Mouse (Mus musculus): Measurements from ENCODE around the gene Shisa4. TPM values are rescaled to one million over a fixed set of nuclear protein-coding genes. Genes with fewer than 3 reads are reported as not detected.
"Not testable (repeated sequence)": the region's sequence is repeated elsewhere in the genome, so short reads cannot be mapped to it uniquely, and the experiment has no call there.

Gene Shisa4
- total RNA-seq, 1 experiment = 15.7 TPM

- H3K36me3 ChIP-seq (ENCODE audit: control insufficient read depth, insufficient read depth, low read length, poor library complexity, severe bottlenecking) = peaks cover 42% of the 10 kb centered on the region
- TF ChIP-seq MAFK (IDR thresholded peaks at IDR 0.05; ENCODE audit: insufficient read depth, low read depth, low read length) = no peak
- no peak for TF ChIP-seq ZC3H11A (IDR thresholded peaks at IDR 0.05; ENCODE audit: borderline replicate concordance, low read depth, low read length)
- no peak for TF ChIP-seq CHD2 (IDR thresholded peaks at IDR 0.05; ENCODE audit: low read depth, low read length)
- TF ChIP-seq ZNF384 (IDR thresholded peaks at IDR 0.05; ENCODE audit: low read depth, low read length) = no peak
- no peak for TF ChIP-seq HCFC1 (IDR thresholded peaks at IDR 0.05; ENCODE audit: borderline replicate concordance, insufficient read depth, low read length)
- in situ Hi-C loops (cut with MboI; ENCODE audit: low sequenced_read_pairs in 2 of 2, unreplicated experiment in 2 of 2) = no loop called here
- no peak overlapping the region for H3K4me3 ChIP-seq (ENCODE audit: insufficient read depth in 1 of 2, low read depth in 1 of 2, low read length in 2 of 2, poor library complexity in 1 of 2, severe bottlenecking in 1 of 2)
- no peak overlapping the region for H3K27ac ChIP-seq (ENCODE audit: insufficient read depth, low read depth, low read length, poor library complexity, severe bottlenecking)
- no peak overlapping the region for H3K9ac ChIP-seq (ENCODE audit: insufficient read depth, low read depth, low read length, poor library complexity, severe bottlenecking)
- DNase-seq (ENCODE audit: low read depth, low spot score) = no peak
- H3K4me1 ChIP-seq (ENCODE audit: control insufficient read depth in 2 of 2, insufficient read depth in 2 of 2, low read length in 2 of 2, poor library complexity in 1 of 2) = no peaks in the 10 kb centered on the region
- H3K9me3 ChIP-seq (ENCODE audit: control insufficient read depth, insufficient read depth, low read depth, low read length) = no peaks in the 10 kb centered on the region
Observed at GRCm38 (mm10) chr1:135385161-135385560, 10.1 kb upstream of the Shisa4 start.

- TF ChIP-seq HCFC1 (IDR thresholded peaks at IDR 0.05; ENCODE audit: borderline replicate concordance, insufficient read depth, low read length) = no peak
- TF ChIP-seq CHD2 (IDR thresholded peaks at IDR 0.05; ENCODE audit: low read depth, low read length) = no peak
- TF ChIP-seq ZC3H11A (IDR thresholded peaks at IDR 0.05; ENCODE audit: borderline replicate concordance, low read depth, low read length) = no peak
- TF ChIP-seq ZNF384 (IDR thresholded peaks at IDR 0.05; ENCODE audit: low read depth, low read length) = no peak
- TF ChIP-seq MAFK (IDR thresholded peaks at IDR 0.05; ENCODE audit: insufficient read depth, low read depth, low read length) = no peak
- in situ Hi-C loops (cut with MboI; ENCODE audit: low sequenced_read_pairs in 2 of 2, unreplicated experiment in 2 of 2) = no loop called here
Observed at GRCm38 (mm10) chr1:135384171-135384570, 9.1 kb upstream of the Shisa4 start.

GRCm38 (mm10) chr1:135381560-135381959 is 6.5 kb upstream of the Shisa4 start:
- H3K27ac ChIP-seq (ENCODE audit: insufficient read depth, low read depth, low read length, poor library complexity, severe bottlenecking); in situ Hi-C loops (cut with MboI; ENCODE audit: low sequenced_read_pairs in 2 of 2, unreplicated experiment in 2 of 2); H3K9ac ChIP-seq (ENCODE audit: insufficient read depth, low read depth, low read length, poor library complexity, severe bottlenecking); DNase-seq (ENCODE audit: low read depth, low spot score); H3K9me3 ChIP-seq (ENCODE audit: control insufficient read depth, insufficient read depth, low read depth, low read length); H3K4me3 ChIP-seq (ENCODE audit: insufficient read depth in 1 of 2, low read depth in 1 of 2, low read length in 2 of 2, poor library complexity in 1 of 2, severe bottlenecking in 1 of 2); H3K4me1 ChIP-seq (ENCODE audit: control insufficient read depth in 2 of 2, insufficient read depth in 2 of 2, low read length in 2 of 2, poor library complexity in 1 of 2): not testable (repeated sequence)
- peaks cover 16% of the 10 kb centered on the region for H3K36me3 ChIP-seq (ENCODE audit: control insufficient read depth, insufficient read depth, low read length, poor library complexity, severe bottlenecking)

More at GRCm38 (mm10) chr1:135384171-135384570, 9.1 kb upstream of the Shisa4 start:
- DNase-seq (ENCODE audit: low read depth, low spot score) = no peak
- Histone ChIP-seq H3K9me3 (ENCODE audit: control insufficient read depth, insufficient read depth, low read depth, low read length) (no peaks in the 10 kb centered on the region), H3K36me3 (ENCODE audit: control insufficient read depth, insufficient read depth, low read length, poor library complexity, severe bottlenecking) (peaks cover 38% of the 10 kb centered on the region), H3K4me3 (ENCODE audit: insufficient read depth in 1 of 2, low read depth in 1 of 2, low read length in 2 of 2, poor library complexity in 1 of 2, severe bottlenecking in 1 of 2) (no peak overlapping the region), H3K4me1 (ENCODE audit: control insufficient read depth in 2 of 2, insufficient read depth in 2 of 2, low read length in 2 of 2, poor library complexity in 1 of 2) (no peaks in the 10 kb centered on the region), H3K9ac (ENCODE audit: insufficient read depth, low read depth, low read length, poor library complexity, severe bottlenecking) (no peak overlapping the region), H3K27ac (ENCODE audit: insufficient read depth, low read depth, low read length, poor library complexity, severe bottlenecking) (no peak overlapping the region)

- no peak for TF ChIP-seq ZC3H11A (IDR thresholded peaks at IDR 0.05; ENCODE audit: borderline replicate concordance, low read depth, low read length)
- TF ChIP-seq HCFC1 (IDR thresholded peaks at IDR 0.05; ENCODE audit: borderline replicate concordance, insufficient read depth, low read length) = no peak
- Histone ChIP-seq H3K36me3 (ENCODE audit: control insufficient read depth, insufficient read depth, low read length, poor library complexity, severe bottlenecking) (peaks cover 6% of the 10 kb centered on the region), H3K9me3 (ENCODE audit: control insufficient read depth, insufficient read depth, low read depth, low read length) (no peaks in the 10 kb centered on the region), H3K4me1 (ENCODE audit: control insufficient read depth in 2 of 2, insufficient read depth in 2 of 2, low read length in 2 of 2, poor library complexity in 1 of 2) (peaks cover 0 to under 1% of the 10 kb centered on the region in 2 experiments; a peak in 1 of 4 replicates), H3K4me3 (ENCODE audit: insufficient read depth in 1 of 2, low read depth in 1 of 2, low read length in 2 of 2, poor library complexity in 1 of 2, severe bottlenecking in 1 of 2) (no peak overlapping the region), H3K9ac (ENCODE audit: insufficient read depth, low read depth, low read length, poor library complexity, severe bottlenecking) (no peak overlapping the region), H3K27ac (ENCODE audit: insufficient read depth, low read depth, low read length, poor library complexity, severe bottlenecking) (no peak overlapping the region)
- no peak for DNase-seq (ENCODE audit: low read depth, low spot score)
- in situ Hi-C loops (cut with MboI; ENCODE audit: low sequenced_read_pairs in 2 of 2, unreplicated experiment in 2 of 2) = no loop called here
Observed at GRCm38 (mm10) chr1:135380071-135380991, 5.3 kb upstream of the Shisa4 start.

All from ES-E14 (cell line).